23 mouse cellular contexts compared by ENCODE assay signal in the genomic region with DNA sequence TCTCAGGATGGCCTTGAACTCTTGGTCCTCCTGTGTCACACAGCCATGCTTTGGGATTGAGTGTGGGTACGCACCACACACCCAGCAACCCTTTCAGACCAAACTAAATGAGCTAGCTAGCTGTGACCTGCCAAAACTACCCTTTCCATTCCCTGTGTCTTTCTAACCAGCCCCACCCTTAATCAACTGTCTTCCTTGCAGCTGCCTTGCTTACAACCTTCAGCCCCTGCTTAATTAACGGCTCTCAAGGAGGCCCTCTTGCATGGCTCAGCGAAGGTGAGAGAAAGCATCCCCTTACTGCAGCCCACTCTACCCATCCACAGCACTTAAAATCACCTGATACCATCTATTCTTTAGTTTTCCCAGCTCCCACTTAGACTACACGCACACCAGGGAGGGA.
A peak's percentile ranks its signal among the peaks of the same experiment; 100 is the strongest.
DNase-seq lines count a peak whose midpoint lies in the region; ATAC-seq and TF ChIP-seq lines count a peak whose summit lies in the region.
"Had no signal": no experiment of that assay in that cellular context is flagged by ENCODE, and none has a peak within 500 bp of the region (broad histone marks: within the 10 kb centered on the region; RNA-seq: fewer than 3 reads in every experiment).

No protein-coding gene starts in this region.

- no peaks in the 10 kb centered on the region for H3K27me3 ChIP-seq in heart, adult 2 months (ENCODE audit: control insufficient read depth, insufficient read depth, low read length)
- H3K27me3 ChIP-seq in heart, embryonic 16.5 days (ENCODE audit: control insufficient read depth, insufficient read depth, low read length): no peaks in the 10 kb centered on the region
- no peaks in the 10 kb centered on the region for H3K27me3 ChIP-seq in lung, postnatal 0 days (replicated peaks; ENCODE audit: insufficient read depth, low read length)
- H3K27me3 ChIP-seq: embryonic facial prominence, embryonic 13.5 days; forebrain, embryonic 15.5 days; kidney, embryonic 15.5 days; limb, embryonic 12.5 days; liver, embryonic 15.5 days; midbrain, embryonic 15.5 days; neural tube, embryonic 15.5 days had no signal

- intact Hi-C loops in heart, adult 2 months (cut with DNase I): no loop called here
- intact Hi-C loops in heart, postnatal 25 days (cut with DNase I): no loop called here

- no peak for DNase-seq in heart, adult 2 months
- no peak for DNase-seq in heart, postnatal 25 days (ENCODE audit: low spot score)
- DNase-seq in heart, adult 9 months (ENCODE audit: low spot score in 2 of 2): no peak
- no peak for DNase-seq in lung, postnatal 0 days (ENCODE audit: low spot score)
- DNase-seq in lung, postnatal 4 days: no peak
- no peak for DNase-seq in urinary bladder, postnatal 10 days (ENCODE audit: low spot score)
- DNase-seq: thymus, adult 18-20 months had no signal

- no peaks in the 10 kb centered on the region for H3K79me2 ChIP-seq in heart, adult 2 months (replicated peaks; ENCODE audit: control insufficient read depth, insufficient read depth, low read length)

- no peak for TF ChIP-seq CTCF in heart, adult 2 months (IDR thresholded peaks at IDR 0.05)
- no peak for TF ChIP-seq CTCF in lung, postnatal 0 days (IDR thresholded peaks at IDR 0.05)

- no peak for TF ChIP-seq POLR2A in heart, adult 2 months (IDR thresholded peaks at IDR 0.05; ENCODE audit: insufficient read depth, low read depth, low read length)

- peaks cover 52% of the 10 kb centered on the region for H3K36me3 ChIP-seq in heart, adult 2 months (ENCODE audit: control insufficient read depth, insufficient read depth, low read length)
- no peaks in the 10 kb centered on the region for H3K36me3 ChIP-seq in heart, embryonic 16.5 days (ENCODE audit: control insufficient read depth, insufficient read depth)
- H3K36me3 ChIP-seq in lung, postnatal 0 days (ENCODE audit: insufficient read depth, low read length): no peaks in the 10 kb centered on the region
- H3K36me3 ChIP-seq: embryonic facial prominence, embryonic 13.5 days; forebrain, embryonic 10.5 days; forebrain, embryonic 15.5 days; kidney, embryonic 15.5 days; limb, embryonic 12.5 days; liver, embryonic 15.5 days; midbrain, embryonic 10.5 days; midbrain, embryonic 15.5 days; neural tube, embryonic 15.5 days had no signal

- peak overlapping the region; percentile 63 for H3K27ac ChIP-seq in heart, adult 2 months
- H3K27ac ChIP-seq in heart, embryonic 16.5 days (ENCODE audit: low read length): peak overlapping the region; percentile 47
- H3K27ac ChIP-seq in lung, postnatal 0 days (ENCODE audit: low read length): peak overlapping the region; percentile 11
- peak overlapping the region; percentile 18 for H3K27ac ChIP-seq in brown adipose tissue, adult 24 weeks (replicated peaks; ENCODE audit: low read depth, low read length)
- H3K27ac ChIP-seq: embryonic facial prominence, embryonic 13.5 days; forebrain, embryonic 10.5 days; hindbrain, embryonic 14.5 days; kidney, embryonic 15.5 days; layer of hippocampus, adult 2 months; left cerebral cortex, adult 2 months; limb, embryonic 12.5 days; liver, embryonic 15.5 days; midbrain, embryonic 10.5 days; midbrain, embryonic 15.5 days; neural tube, embryonic 15.5 days had no signal

- H3K4me2 ChIP-seq in heart, embryonic 16.5 days (ENCODE audit: low read depth, low read length): no peak overlapping the region
- no peak overlapping the region for H3K4me2 ChIP-seq in lung, postnatal 0 days (replicated peaks; ENCODE audit: low read depth, low read length)
- H3K4me2 ChIP-seq: embryonic facial prominence, embryonic 13.5 days; forebrain, embryonic 15.5 days; hindbrain, embryonic 14.5 days; kidney, embryonic 15.5 days; limb, embryonic 12.5 days; liver, embryonic 15.5 days; lung, embryonic 14.5 days; midbrain, embryonic 15.5 days; neural tube, embryonic 15.5 days had no signal

- no peaks in the 10 kb centered on the region for H3K9me3 ChIP-seq in heart, embryonic 16.5 days (replicated peaks; ENCODE audit: control insufficient read depth, low read length)
- H3K9me3 ChIP-seq in lung, postnatal 0 days (ENCODE audit: low read length): no peaks in the 10 kb centered on the region
- H3K9me3 ChIP-seq: embryonic facial prominence, embryonic 13.5 days; forebrain, embryonic 10.5 days; forebrain, embryonic 15.5 days; kidney, embryonic 15.5 days; limb, embryonic 12.5 days; liver, embryonic 15.5 days; midbrain, embryonic 10.5 days; midbrain, embryonic 15.5 days; neural tube, embryonic 15.5 days had no signal

- H3K4me1 ChIP-seq in heart, adult 2 months (ENCODE audit: control insufficient read depth, insufficient read depth, low read length): peaks cover 56% of the 10 kb centered on the region
- H3K4me1 ChIP-seq in heart, embryonic 16.5 days (ENCODE audit: control insufficient read depth, insufficient read depth, low read length): peaks cover 48% of the 10 kb centered on the region
- peaks cover 22% of the 10 kb centered on the region; the same call in 1 of the 2 replicates for H3K4me1 ChIP-seq in lung, postnatal 0 days (ENCODE audit: insufficient read depth, low read depth, low read length)
- H3K4me1 ChIP-seq in brown adipose tissue, adult 24 weeks (ENCODE audit: control insufficient read depth, insufficient read depth, insufficient read length, low read length): peaks cover 55% of the 10 kb centered on the region

- no peak overlapping the region for H3K9ac ChIP-seq in heart, adult 2 months (ENCODE audit: low read depth, low read length)
- H3K9ac ChIP-seq in heart, embryonic 16.5 days (ENCODE audit: low read length): no peak overlapping the region
- no peak overlapping the region for H3K9ac ChIP-seq in lung, postnatal 0 days (replicated peaks; ENCODE audit: low read depth)
- H3K9ac ChIP-seq: embryonic facial prominence, embryonic 13.5 days; forebrain, embryonic 15.5 days; hindbrain, embryonic 14.5 days; kidney, embryonic 15.5 days; limb, embryonic 12.5 days; liver, embryonic 15.5 days; lung, embryonic 14.5 days; midbrain, embryonic 15.5 days; neural tube, embryonic 15.5 days had no signal

- ATAC-seq in heart, embryonic 16.5 days (replicated peaks; ENCODE audit: extremely low read depth, insufficient read depth, low FRiP score): no peak; the same call in 1 of the 2 replicates
- ATAC-seq in lung, postnatal 0 days: no peak
- ATAC-seq: inflammation-experienced regulatory T-cells, adult 6 months; midbrain, embryonic 15.5 days had no signal

- 58% methylated on average over 4 of the region's 4 CpGs for WGBS in heart, adult 2 months
- 66% methylated on average over 4 of the region's 4 CpGs for WGBS in heart, embryonic 16.5 days
- 78% methylated on average over 4 of the region's 4 CpGs for WGBS in lung, postnatal 0 days

- TF ChIP-seq EP300 in heart, adult 2 months (IDR thresholded peaks at IDR 0.05; ENCODE audit: insufficient read depth, low read depth, low read length): no peak
- TF ChIP-seq EP300 in lung, postnatal 0 days (IDR thresholded peaks at IDR 0.05): no peak

- no peak overlapping the region for H3K4me3 ChIP-seq in heart, adult 2 months
- H3K4me3 ChIP-seq in heart, embryonic 16.5 days (ENCODE audit: low read length): no peak overlapping the region
- H3K4me3 ChIP-seq in lung, postnatal 0 days (ENCODE audit: low read depth, low read length): no peak overlapping the region
- H3K4me3 ChIP-seq in brown adipose tissue, adult 24 weeks (ENCODE audit: insufficient read depth, low read depth, low read length): no peak overlapping the region
- H3K4me3 ChIP-seq: embryonic facial prominence, embryonic 13.5 days; forebrain, embryonic 10.5 days; forebrain, embryonic 15.5 days; kidney, embryonic 15.5 days; layer of hippocampus, adult 2 months; left cerebral cortex, adult 2 months; limb, embryonic 12.5 days; liver, embryonic 15.5 days; midbrain, embryonic 10.5 days; midbrain, embryonic 15.5 days; neural tube, embryonic 15.5 days had no signal

Comparison
In these comparisons a context has a peak if more than half of its experiments do, and no peak if none do; other contexts are left out.
1. H3K27ac ChIP-seq: peak in every context shown above with its lines; median percentile 63 in heart, adult 2 months; 47 in heart, embryonic 16.5 days; 18 in brown adipose tissue, adult 24 weeks; 11 in lung, postnatal 0 days.